Mouse (Mus musculus) heart, postnatal 0 days (tissue): Measurements from ENCODE around the gene Ndrg3.

Experiments used
- CTCF ChIP-seq: IDR thresholded peaks from 2 replicates; pipeline ENCODE4 v1.5.1; 2016; ENCODE audit warnings: antibody characterized with exemption, control low read depth, low read depth
- EP300 ChIP-seq: IDR thresholded peaks from 2 replicates; pipeline ENCODE4 v1.6.1; 2016; ENCODE audit warnings: antibody characterized with exemption, low read depth

- TF ChIP-seq CTCF (no peak), EP300 (no peak)
Measured at GRCm38 (mm10) chr2:157010634-157011310, 18.9 kb upstream of the Ndrg3 start.
